Mouse (Mus musculus): ENCODE results near the gene Lmcd1. TPM values are rescaled to one million over a fixed set of nuclear protein-coding genes. Genes with fewer than 3 reads are reported as not detected.

Lmcd1 gene
- polyA plus RNA-seq (2012; rRNA removed) = 17.0 and 19.6 TPM in 2 replicates

DNA sequence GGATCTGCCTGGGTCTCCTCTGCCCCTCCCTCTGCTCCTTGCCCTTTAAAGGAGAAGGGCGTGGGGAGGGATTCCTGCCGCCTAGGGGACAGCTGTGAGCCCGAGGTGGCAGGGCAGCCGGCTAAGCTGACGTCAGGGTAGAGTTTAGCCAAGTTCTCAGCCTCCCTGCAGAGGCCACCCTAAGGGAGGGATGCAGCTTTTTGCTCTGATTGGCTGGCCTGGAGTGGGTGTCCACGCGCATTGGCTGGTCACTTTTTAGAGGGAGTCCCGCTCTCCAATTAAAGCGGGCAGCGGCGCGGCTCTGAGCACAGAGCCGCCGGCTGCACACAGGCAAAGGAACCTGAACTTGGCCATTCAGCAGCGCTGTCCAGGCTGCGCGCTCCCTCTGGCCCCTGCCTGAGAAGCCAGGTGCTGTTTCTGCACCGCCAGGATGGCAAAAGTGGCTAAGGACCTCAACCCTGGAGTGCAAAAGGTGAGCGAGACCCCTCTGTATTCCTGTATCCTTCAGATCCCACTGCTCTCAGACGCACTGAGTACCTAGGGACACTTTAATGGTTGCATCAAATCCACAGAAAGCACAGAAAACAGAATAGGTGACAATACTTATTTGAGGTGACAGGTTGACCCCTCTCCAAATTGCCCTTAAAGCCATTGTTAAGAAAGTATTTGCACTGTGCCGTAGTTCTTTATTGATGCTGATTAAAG lies at the start of gene Lmcd1:
Gene Lmcd1, plus strand, starts transcription at position 258 of the 705 bp plus-strand sequence.

Other genes with a start within 250 kb of the Lmcd1 start
- gene Ssu2, start 114.3 kb downstream of the Lmcd1 start, polyA plus RNA-seq (2012; rRNA removed) = 10.6 and 22.6 TPM in 2 replicates
- gene Cav3, start 185.7 kb downstream of the Lmcd1 start, polyA plus RNA-seq (2012; rRNA removed) = 1.4 and 2.2 TPM in 2 replicates
- gene Oxtr, start 216.2 kb downstream of the Lmcd1 start, polyA plus RNA-seq (2012; rRNA removed) = 35.2 and 42.7 TPM in 2 replicates